Mouse (Mus musculus) neural tube, embryonic 12.5 days (tissue): ENCODE results near the gene Ccer1. TPM values are rescaled to one million over a fixed set of nuclear protein-coding genes. Genes with fewer than 3 reads are reported as not detected.
A peak's percentile ranks its signal among the peaks of the same experiment; 100 is the strongest.
"Not testable (repeated sequence)": the region's sequence is repeated elsewhere in the genome, so short reads cannot be mapped to it uniquely, and the experiment has no call there.

Experiments used
- ATAC-seq: fragments of 200-750 bp; cut with Nextera tagmentation; 2 replicates; pipeline ENCODE4 v1.8.0; 2017; ENCODE audit warnings: low read depth, mild to moderate bottlenecking, moderate TSS enrichment, moderate library complexity; ENCODE audit not compliant: low FRiP score
- H3K27ac ChIP-seq: fragments of 300-500 bp; sonication (generic); 2 replicates; pipeline ENCODE4 v1.5.1; 2016
- H3K27me3 ChIP-seq: fragments of 300-500 bp; sonication (generic); replicated peaks from 2 replicates; pipeline ENCODE4 v1.6.1; 2016; ENCODE audit warnings: mild to moderate bottlenecking
- H3K36me3 ChIP-seq: fragments of 300-500 bp; sonication (generic); 2 replicates; pipeline ENCODE4 v1.6.1; 2016; ENCODE audit warnings: mild to moderate bottlenecking
- H3K4me1 ChIP-seq: fragments of 300-500 bp; sonication (generic); 2 replicates; pipeline ENCODE4 v1.6.1; 2016
- H3K4me2 ChIP-seq: fragments of 300-500 bp; sonication (generic); replicated peaks from 2 replicates; pipeline ENCODE4 v1.6.1; 2016; ENCODE audit warnings: mild to moderate bottlenecking
- H3K4me3 ChIP-seq: fragments of 300-500 bp; sonication (generic); 2 replicates; pipeline ENCODE4 v1.5.1; 2016
- H3K9ac ChIP-seq: fragments of 300-500 bp; sonication (generic); 2 replicates; pipeline ENCODE4 v1.6.1; 2016; ENCODE audit warnings: mild to moderate bottlenecking
- H3K9me3 ChIP-seq: fragments of 300-500 bp; sonication (generic); 2 replicates; pipeline ENCODE4 v1.6.1; 2016; ENCODE audit warnings: mild to moderate bottlenecking
- WGBS: fragments of 180-500 bp; shearing (Covaris S2); methylation state at CpG from one replicate; pipeline ENCODE4 v1.1.7; 2016; 5-methylcytosine and 5-hydroxymethylcytosine counted together
- polyA plus RNA-seq: library from polyadenylated mRNA; unstranded; fragments of >200 nt; fragmentation: Nextera tagmentation; extraction: Ambion mirVana; gene quantifications from 2 replicates; pipeline ENCODE4 v1.2.1, GENCODE M21; 2016

The Ccer1 gene
- polyA plus RNA-seq, 1 experiment from 2014 or later: not detected

DNA sequence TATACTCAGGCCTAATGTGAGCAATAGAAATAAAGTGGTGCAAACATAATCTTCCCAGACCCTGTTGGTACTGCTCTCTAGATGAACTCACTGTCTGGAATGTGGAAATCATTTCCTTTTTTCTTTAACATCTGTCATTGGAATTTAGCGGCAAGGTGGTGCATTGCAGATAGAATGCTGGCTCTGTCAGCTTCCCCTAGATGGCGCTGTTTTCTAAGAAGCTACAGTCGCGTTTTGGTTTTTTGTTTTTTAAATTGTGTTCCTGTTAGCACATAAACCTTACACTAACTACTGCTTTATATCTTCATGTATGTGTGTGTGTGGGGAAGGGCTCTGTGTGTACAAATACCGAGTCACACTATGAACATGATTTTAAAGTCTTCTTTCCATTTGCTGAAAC is 19.8 kb downstream of the Ccer1 start:
- no peaks in the 10 kb centered on the region for H3K4me1 ChIP-seq
- no peak overlapping the region for H3K4me2 ChIP-seq
- no peaks in the 10 kb centered on the region for H3K27me3 ChIP-seq
- H3K9me3 ChIP-seq: no peaks in the 10 kb centered on the region
- no peak overlapping the region for H3K27ac ChIP-seq
- no peaks in the 10 kb centered on the region for H3K36me3 ChIP-seq
- no peak overlapping the region for H3K9ac ChIP-seq
- WGBS: 5% methylated on average over 5 of the region's 5 CpGs
- no peak overlapping the region for H3K4me3 ChIP-seq
- 0 out of 2 replicates have a peak, but pooled peaks have one; percentile 53 for ATAC-seq

GRCm38 (mm10) chr10:97714584-97714983 is 21.7 kb downstream of the Ccer1 start:
- Histone ChIP-seq H3K9me3 (no peaks in the 10 kb centered on the region), H3K27me3 (no peaks in the 10 kb centered on the region), H3K4me3 (no peak overlapping the region), H3K4me1 (no peaks in the 10 kb centered on the region), H3K27ac (no peak overlapping the region), H3K36me3 (no peaks in the 10 kb centered on the region), H3K9ac (no peak overlapping the region), H3K4me2 (no peak overlapping the region)
- ATAC-seq: no peak
- WGBS: 65% methylated on average over 4 of the region's 4 CpGs

DNA sequence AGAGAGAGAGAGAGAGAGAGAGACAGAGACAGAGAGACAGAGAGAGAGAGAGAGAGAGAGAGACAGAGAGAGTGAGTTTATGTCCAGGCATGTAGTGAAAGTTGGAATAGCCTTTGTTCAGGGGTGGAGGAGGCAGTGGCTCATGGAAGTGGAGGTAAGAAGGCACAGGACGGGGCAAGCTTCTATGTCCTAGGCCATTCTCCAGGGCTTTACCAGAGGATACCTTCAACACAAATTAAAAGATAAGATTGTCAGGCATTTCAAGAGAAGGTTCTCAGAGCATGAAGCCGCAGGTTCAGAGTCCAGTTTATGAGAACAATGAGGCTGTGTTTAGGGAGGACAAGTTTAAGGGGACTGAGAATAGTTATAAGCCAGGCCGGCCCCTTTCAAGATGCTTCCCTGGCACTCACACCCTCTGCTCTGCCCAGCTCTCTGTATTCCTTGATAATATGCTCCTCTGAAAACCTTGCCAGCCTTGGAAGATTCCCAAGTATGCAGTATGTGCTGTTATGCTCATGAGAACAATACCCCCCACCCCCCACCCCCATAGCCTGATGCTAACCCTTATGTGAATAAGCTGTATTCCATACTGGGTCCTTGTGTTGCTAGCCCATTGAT is 22.5 kb downstream of the Ccer1 start:
- no peak overlapping the region for H3K4me2 ChIP-seq
- H3K27me3 ChIP-seq: no peaks in the 10 kb centered on the region
- ATAC-seq: no peak
- H3K36me3 ChIP-seq: no peaks in the 10 kb centered on the region
- no peaks in the 10 kb centered on the region for H3K9me3 ChIP-seq
- 86% methylated on average over 3 of the region's 3 CpGs for WGBS
- no peaks in the 10 kb centered on the region for H3K4me1 ChIP-seq
- no peak overlapping the region for H3K27ac ChIP-seq
- no peak overlapping the region for H3K4me3 ChIP-seq
- no peak overlapping the region for H3K9ac ChIP-seq

GRCm38 (mm10) chr10:97717233-97717632 is 24.4 kb downstream of the Ccer1 start:
- no peak overlapping the region for H3K27ac ChIP-seq
- no peak overlapping the region for H3K4me3 ChIP-seq
- WGBS: 80% methylated on average over 1 of the region's 1 CpGs
- no peak overlapping the region for H3K9ac ChIP-seq
- H3K27me3 ChIP-seq: no peaks in the 10 kb centered on the region
- H3K4me2 ChIP-seq: no peak overlapping the region
- no peaks in the 10 kb centered on the region for H3K9me3 ChIP-seq
- H3K36me3 ChIP-seq: no peaks in the 10 kb centered on the region
- no peaks in the 10 kb centered on the region for H3K4me1 ChIP-seq
- ATAC-seq: no peak

DNA sequence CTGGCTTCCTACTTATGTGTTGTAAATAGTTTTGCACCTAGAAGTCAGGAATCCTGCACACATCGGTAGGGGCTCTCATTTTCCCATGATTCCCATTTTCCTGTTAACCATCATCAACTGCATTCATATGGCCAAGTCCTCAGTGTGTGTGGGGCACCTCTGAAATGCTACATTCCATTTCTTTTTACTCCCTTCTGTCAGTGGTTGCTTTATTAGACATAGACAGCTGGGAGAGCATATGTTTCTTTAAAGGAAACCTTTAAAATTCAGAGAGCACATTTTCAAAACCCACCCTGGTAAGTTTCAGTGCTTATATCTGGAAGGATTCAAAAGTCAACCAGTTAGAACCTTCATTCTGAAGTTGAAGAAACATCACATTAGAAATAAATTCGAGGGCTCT is 25.2 kb downstream of the Ccer1 start:
- Histone ChIP-seq H3K4me2 (no peak overlapping the region), H3K4me3 (no peak overlapping the region), H3K36me3 (no peaks in the 10 kb centered on the region), H3K27me3 (no peaks in the 10 kb centered on the region), H3K27ac (no peak overlapping the region), H3K9me3 (no peaks in the 10 kb centered on the region), H3K4me1 (no peaks in the 10 kb centered on the region), H3K9ac (no peak overlapping the region)
- ATAC-seq: no peak
- WGBS: 82% methylated on average over 2 of the region's 2 CpGs

GRCm38 (mm10) chr10:97720625-97721024 is 27.8 kb downstream of the Ccer1 start:
- no peak for ATAC-seq
- no peaks in the 10 kb centered on the region for H3K9me3 ChIP-seq
- no peak overlapping the region for H3K9ac ChIP-seq
- H3K27ac ChIP-seq: no peak overlapping the region
- 97% methylated on average over 1 of the region's 1 CpGs for WGBS
- H3K4me3 ChIP-seq: no peak overlapping the region
- H3K4me1 ChIP-seq: no peaks in the 10 kb centered on the region
- no peaks in the 10 kb centered on the region for H3K27me3 ChIP-seq
- H3K4me2 ChIP-seq: no peak overlapping the region
- H3K36me3 ChIP-seq: no peaks in the 10 kb centered on the region

DNA sequence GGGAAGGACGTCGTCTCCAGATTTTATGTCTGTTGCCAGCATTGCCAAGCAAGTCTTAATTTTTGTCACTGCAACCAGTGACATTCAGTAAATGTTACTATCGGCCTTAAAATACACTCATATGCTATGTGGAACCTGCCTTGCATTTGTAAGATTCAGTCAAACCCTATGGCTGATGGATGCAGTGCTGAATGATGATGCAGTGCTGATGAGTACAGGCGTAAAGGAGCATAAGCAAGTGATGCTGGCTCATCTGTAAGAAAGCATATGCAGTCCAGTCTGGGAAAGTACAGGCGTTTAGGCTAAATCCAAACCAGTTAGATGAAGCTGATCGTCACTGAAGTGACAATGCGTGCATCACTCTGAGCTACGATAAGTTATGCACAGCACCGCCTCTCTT is 29.9 kb downstream of the Ccer1 start:
- H3K27me3 ChIP-seq: no peaks in the 10 kb centered on the region
- H3K9me3 ChIP-seq: no peaks in the 10 kb centered on the region
- H3K4me3 ChIP-seq: no peak overlapping the region
- no peaks in the 10 kb centered on the region for H3K4me1 ChIP-seq
- H3K36me3 ChIP-seq: no peaks in the 10 kb centered on the region
- 94% methylated on average over 9 of the region's 9 CpGs for WGBS
- no peak overlapping the region for H3K27ac ChIP-seq
- no peak overlapping the region for H3K4me2 ChIP-seq
- no peak overlapping the region for H3K9ac ChIP-seq
- ATAC-seq: no peak

DNA sequence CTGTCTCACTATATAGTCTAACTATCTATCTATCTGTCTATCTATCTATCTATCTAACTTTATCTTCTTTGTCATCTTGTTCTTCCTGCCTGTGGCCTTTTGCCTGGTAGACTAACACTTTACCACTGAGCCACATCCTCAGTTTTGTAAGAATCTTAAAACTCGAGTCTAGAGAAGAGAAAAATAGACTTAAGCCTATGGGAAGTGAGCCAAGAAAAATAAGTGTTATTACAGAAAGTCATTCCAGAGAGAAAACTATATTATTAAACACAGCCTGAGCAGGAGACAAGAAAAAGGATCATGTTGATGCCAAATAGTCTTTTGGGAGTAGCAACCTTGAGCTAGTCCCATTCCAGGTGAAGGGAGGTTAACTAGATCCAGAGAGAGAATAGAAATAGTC is 33.1 kb downstream of the Ccer1 start:
- Histone ChIP-seq H3K27ac (no peak overlapping the region), H3K4me2 (no peak overlapping the region), H3K9me3 (no peaks in the 10 kb centered on the region), H3K9ac (no peak overlapping the region), H3K36me3 (no peaks in the 10 kb centered on the region), H3K27me3 (no peaks in the 10 kb centered on the region), H3K4me1 (no peaks in the 10 kb centered on the region), H3K4me3 (no peak overlapping the region)
- 57% methylated on average over 1 of the region's 1 CpGs for WGBS
- ATAC-seq: no peak

DNA sequence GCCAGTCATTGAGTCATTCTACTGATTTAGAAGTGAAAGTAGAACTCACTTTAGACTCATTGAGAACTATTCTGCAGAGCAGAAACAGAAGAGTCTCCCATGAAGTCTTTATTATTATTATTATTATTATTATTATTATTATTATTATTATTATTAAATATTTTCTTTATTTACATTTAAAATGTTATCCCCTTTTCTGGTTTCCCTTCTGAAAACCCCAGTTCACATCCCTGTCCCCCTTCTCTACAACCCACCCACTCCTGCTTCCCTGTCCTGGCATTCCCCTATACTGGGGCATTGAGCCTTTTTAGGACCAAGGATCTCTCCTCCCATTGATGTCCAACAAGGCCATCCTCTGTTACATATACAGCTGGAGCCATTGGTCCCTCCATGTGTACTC is 33.8 kb downstream of the Ccer1 start, which contains the start of gene C030005K15Rik:
TSS of gene C030005K15Rik (minus strand) at position 101 of the 400 bp plus-strand sequence.
- H3K27me3 ChIP-seq, H3K4me3 ChIP-seq, H3K4me2 ChIP-seq: not testable (repeated sequence)

More for the DNA sequence above, 33.8 kb downstream of the Ccer1 start, which contains the start of gene C030005K15Rik:
- not testable (repeated sequence) for H3K4me1 ChIP-seq, H3K36me3 ChIP-seq, H3K9me3 ChIP-seq, H3K27ac ChIP-seq, ATAC-seq, H3K9ac ChIP-seq

Other genes starting within 250 kb of the Ccer1 start
- 76.9 and 78.9 TPM in 2 replicates for gene Dcn, start 213.4 kb upstream of the Ccer1 start, polyA plus RNA-seq
- 63.9 and 64.1 TPM in 2 replicates for gene Lum, start 127.9 kb upstream of the Ccer1 start, polyA plus RNA-seq
- 0.10 and 0.11 TPM in 2 replicates for gene Kera, start 86.2 kb upstream of the Ccer1 start, polyA plus RNA-seq
- gene Epyc, start 49.0 kb upstream of the Ccer1 start, polyA plus RNA-seq: 0.37 and 1.2 TPM in 2 replicates
- gene C030005K15Rik, start 33.7 kb downstream of the Ccer1 start, polyA plus RNA-seq: not detected in 2 replicates